Mouse (Mus musculus) limb, embryonic 11.5 days (tissue): Measurements from ENCODE around the gene Lrrtm3. TPM values are rescaled to one million over a fixed set of nuclear protein-coding genes. Genes with fewer than 3 reads are reported as not detected.

Experiments used
- ATAC-seq: fragments of 200-750 bp; cut with Nextera tagmentation; 2 replicates; pipeline ENCODE4 v1.8.0; 2017; ENCODE audit warnings: low read depth; ENCODE audit not compliant: insufficient number of reproducible peaks, low FRiP score, low TSS enrichment
- DNase-seq: peaks from one replicate; pipeline ENCODE4 v3.0.0-alpha.2; 2015; ENCODE audit warnings: low spot score
- H3K27ac ChIP-seq: fragments of 300-500 bp; sonication (generic); replicated peaks from 2 replicates; pipeline ENCODE4 v1.5.1; 2014; ENCODE audit warnings: low read depth, mild to moderate bottlenecking, low read length
- H3K27me3 ChIP-seq: fragments of 300-500 bp; sonication (generic); 2 replicates; pipeline ENCODE4 v1.6.1; 2014; ENCODE audit warnings: mild to moderate bottlenecking, low read length, mixed read lengths; ENCODE audit not compliant: control insufficient read depth, insufficient read depth
- H3K36me3 ChIP-seq: fragments of 300-500 bp; sonication (generic); 2 replicates; pipeline ENCODE4 v1.6.1; 2014; ENCODE audit warnings: mild to moderate bottlenecking, low read length, moderate library complexity, mixed read lengths; ENCODE audit not compliant: control insufficient read depth, insufficient read depth
- H3K4me1 ChIP-seq: fragments of 300-500 bp; sonication (generic); 2 replicates; pipeline ENCODE4 v1.6.1; 2014; ENCODE audit warnings: low read length, mixed read lengths; ENCODE audit not compliant: control insufficient read depth, insufficient read depth
- H3K4me2 ChIP-seq: fragments of 300-500 bp; sonication (generic); 2 replicates; pipeline ENCODE4 v1.6.1; 2014; ENCODE audit warnings: low read depth, mild to moderate bottlenecking, moderate library complexity; ENCODE audit not compliant: severe bottlenecking
- H3K4me3 ChIP-seq: fragments of 300-500 bp; sonication (generic); 2 replicates; pipeline ENCODE4 v1.5.1; 2014; ENCODE audit warnings: low read depth, low read length
- H3K9ac ChIP-seq: fragments of 300-500 bp; sonication (generic); 2 replicates; pipeline ENCODE4 v1.6.1; 2014; ENCODE audit warnings: mild to moderate bottlenecking, low read length
- H3K9me3 ChIP-seq: fragments of 300-500 bp; sonication (generic); 2 replicates; pipeline ENCODE4 v1.6.1; 2016; ENCODE audit warnings: low read length; ENCODE audit not compliant: control insufficient read depth
- WGBS: fragments of 180-500 bp; shearing (Covaris S2); extraction: QIAGEN DNeasy Blood & Tissue Kit; methylation state at CpG from one replicate; pipeline ENCODE4 v1.1.7; 2014; 5-methylcytosine and 5-hydroxymethylcytosine counted together
- polyA plus RNA-seq: library from polyadenylated mRNA; unstranded; fragments of >200 nt; fragmentation: Nextera tagmentation; extraction: Ambion mirVana; gene quantifications from 2 replicates; pipeline ENCODE4 v1.2.1, GENCODE M21; 2014

The Lrrtm3 gene
- polyA plus RNA-seq, 1 experiment from 2014 or later = 0.45 TPM

DNA sequence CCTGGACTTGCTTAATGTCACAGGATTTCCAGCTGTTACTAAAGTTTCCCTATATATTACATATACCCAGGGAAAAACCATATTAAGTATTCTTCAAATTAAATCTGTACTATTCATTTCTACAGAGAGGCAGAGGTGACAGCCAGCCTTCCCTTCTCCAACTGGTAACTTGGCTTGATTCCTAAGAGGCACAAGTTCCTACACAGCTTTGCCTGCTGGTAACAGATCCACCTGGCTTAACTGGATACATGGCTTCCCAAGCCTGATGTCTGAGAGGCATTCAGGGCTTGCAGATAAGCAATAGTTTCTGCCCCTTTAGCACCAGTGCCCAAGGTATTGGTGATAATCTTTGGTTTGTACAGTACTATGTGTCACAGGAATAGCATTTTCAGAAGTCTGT is 190.2 kb downstream of the Lrrtm3 start:
- Histone ChIP-seq H3K9ac (no peak overlapping the region), H3K4me3 (no peak overlapping the region), H3K36me3 (no peaks in the 10 kb centered on the region), H3K4me1 (no peaks in the 10 kb centered on the region), H3K4me2 (no peak overlapping the region), H3K9me3 (no peaks in the 10 kb centered on the region), H3K27me3 (no peaks in the 10 kb centered on the region), H3K27ac (no peak overlapping the region)
- no peak for ATAC-seq
- DNase-seq = no peak

DNA sequence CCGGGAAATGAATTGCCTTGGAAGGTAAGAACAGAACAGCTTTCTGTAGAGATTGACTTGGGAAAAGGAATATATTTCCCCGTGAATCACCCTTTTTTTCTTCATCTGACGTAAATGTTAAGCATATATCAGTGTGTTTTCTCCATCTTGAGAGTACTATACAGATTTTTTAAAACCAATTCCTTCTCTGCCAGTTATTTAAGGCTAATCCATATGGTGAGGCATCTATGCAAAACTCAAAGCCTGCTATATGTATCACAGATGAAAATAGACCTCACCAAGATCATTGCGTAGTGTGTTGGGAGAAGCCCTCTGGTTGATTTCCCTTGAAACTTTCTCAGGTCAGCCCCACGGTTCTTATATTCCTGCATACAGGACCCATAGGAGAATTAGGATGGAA is 195.5 kb downstream of the Lrrtm3 start:
- H3K27me3 ChIP-seq = no peaks in the 10 kb centered on the region
- H3K9me3 ChIP-seq = no peaks in the 10 kb centered on the region
- no peak overlapping the region for H3K9ac ChIP-seq
- no peaks in the 10 kb centered on the region for H3K4me1 ChIP-seq
- 89% methylated on average over 5 of the region's 5 CpGs for WGBS
- H3K27ac ChIP-seq = no peak overlapping the region
- no peak for ATAC-seq
- no peak for DNase-seq
- no peak overlapping the region for H3K4me3 ChIP-seq
- no peaks in the 10 kb centered on the region for H3K36me3 ChIP-seq
- no peak overlapping the region for H3K4me2 ChIP-seq

- Histone ChIP-seq H3K27me3 (no peaks in the 10 kb centered on the region), H3K9ac (no peak overlapping the region), H3K4me1 (no peaks in the 10 kb centered on the region), H3K27ac (no peak overlapping the region), H3K36me3 (no peaks in the 10 kb centered on the region), H3K4me2 (no peak overlapping the region), H3K4me3 (no peak overlapping the region), H3K9me3 (no peaks in the 10 kb centered on the region)
- DNase-seq (no peak), ATAC-seq (no peak)
- WGBS = 85% methylated on average over 23 of the region's 23 CpGs
Observed at GRCm38 (mm10) chr10:63886449-63887088, 203.5 kb downstream of the Lrrtm3 start.

GRCm38 (mm10) chr10:63880462-63880903 is 209.6 kb downstream of the Lrrtm3 start:
- Histone ChIP-seq H3K9me3 (no peaks in the 10 kb centered on the region), H3K4me1 (no peaks in the 10 kb centered on the region), H3K27me3 (no peaks in the 10 kb centered on the region), H3K36me3 (no peaks in the 10 kb centered on the region), H3K4me3 (no peak overlapping the region), H3K4me2 (no peak overlapping the region), H3K27ac (no peak overlapping the region), H3K9ac (no peak overlapping the region)
- WGBS = 89% methylated on average over 5 of the region's 5 CpGs
- ATAC-seq (no peak), DNase-seq (no peak)

Other genes starting within 250 kb of the Lrrtm3 start
- not detected in 2 replicates for gene Gm10118, start 162.8 kb downstream of the Lrrtm3 start, polyA plus RNA-seq